Mouse (Mus musculus): ENCODE measurements at regions not wholly inside any gene's neighbourhood (a gene's known extent, or its start where the extent isn't known, plus 50 kb on each side); places are given as distances from the start of the nearest gene placed in this dataset.

DNA sequence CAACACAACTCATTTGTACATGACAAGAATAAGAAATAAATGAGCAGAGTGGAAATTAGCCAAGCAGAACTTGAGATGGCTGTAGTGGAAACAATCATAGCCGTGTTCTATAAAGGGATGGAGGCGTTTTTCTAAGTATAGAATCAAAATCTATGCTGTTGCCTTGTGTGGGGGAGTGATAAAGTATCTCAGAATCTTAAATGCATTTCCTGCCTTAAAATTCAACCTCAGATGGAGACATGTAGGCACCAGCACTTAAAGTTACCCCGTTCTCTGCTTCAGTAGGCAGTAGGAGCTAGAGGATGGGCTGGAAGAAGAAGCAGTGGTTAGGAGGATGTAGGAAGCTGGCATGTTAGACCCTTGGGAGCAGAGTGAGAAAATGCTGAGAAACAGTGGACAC, 386.7 kb downstream of the Ptprc start:
- TF ChIP-seq MAFK (IDR thresholded peaks at IDR 0.05; ENCODE audit: insufficient replicate concordance, low read length) (no peak), E2F4 (IDR thresholded peaks at IDR 0.05; ENCODE audit: insufficient replicate concordance, low read depth, low read length) (no peak), EP300 (IDR thresholded peaks at IDR 0.05; ENCODE audit: low read length) (no peak), ZMIZ1 (IDR thresholded peaks at IDR 0.05; ENCODE audit: low read depth, low read length) (no peak)
